Mouse (Mus musculus): ENCODE data around the gene Parn.

Gene Parn

DNA sequence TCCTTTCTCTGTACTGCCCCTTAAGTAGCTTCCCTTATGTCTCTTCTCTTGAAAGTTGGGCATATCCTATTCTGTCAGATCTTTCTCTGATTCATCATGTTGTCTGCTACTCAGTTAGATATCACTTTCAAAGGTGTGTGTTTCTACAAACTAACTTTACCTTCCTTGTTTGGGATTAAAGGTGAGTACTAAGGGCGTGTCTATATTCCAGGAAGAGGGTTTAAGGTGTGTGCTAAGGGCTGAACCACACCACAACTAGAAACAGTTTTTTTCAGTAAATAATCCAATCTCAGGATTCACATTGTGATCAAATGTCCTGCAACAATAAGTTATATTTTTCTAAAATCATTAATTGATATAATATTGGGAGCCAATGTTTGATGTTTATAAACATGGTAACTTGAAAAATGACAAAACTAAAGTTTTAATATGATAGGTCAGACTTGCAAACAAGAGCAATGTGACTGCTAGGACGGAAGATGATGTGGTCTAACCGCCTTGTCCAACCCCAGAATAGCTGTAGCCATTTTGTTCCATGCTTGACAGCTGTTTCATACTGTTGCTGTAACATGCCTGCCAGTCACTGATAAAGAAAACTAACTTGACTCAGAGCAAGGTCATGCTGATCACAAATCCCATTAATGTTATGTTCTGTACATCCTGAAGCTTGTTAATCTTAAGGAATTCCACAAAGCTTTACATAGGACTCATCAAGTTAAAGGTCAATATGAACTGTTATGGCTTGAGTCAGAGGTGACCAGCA, 46.0 kb downstream of the Parn start:
- CTCF ChIA-PET: no interaction called here

DNA sequence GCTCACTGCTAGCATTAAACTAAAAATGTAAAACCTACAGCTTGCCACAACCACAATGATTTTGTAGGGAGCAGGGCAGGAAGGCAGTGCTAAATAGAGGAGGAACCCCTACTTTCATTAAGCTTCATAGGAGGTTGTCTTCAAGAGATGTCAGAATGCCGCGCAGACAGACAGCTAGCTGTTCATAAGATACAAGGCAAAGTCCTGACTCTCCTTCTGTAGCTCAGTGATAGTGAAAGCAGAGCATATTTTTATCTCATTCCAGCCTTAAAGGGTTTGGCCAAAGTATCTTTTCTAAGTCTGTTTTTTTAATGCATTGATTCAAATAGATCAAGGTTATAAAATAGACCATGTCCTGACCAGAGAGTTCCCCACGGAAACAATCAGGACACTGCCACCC, 47.8 kb downstream of the Parn start:
- CTCF ChIA-PET: interaction anchor here (0.6 kb wide), 1 partner anchor 146 kb away, joined by 7 read pairs; no protein-coding TSS in a partner anchor

DNA sequence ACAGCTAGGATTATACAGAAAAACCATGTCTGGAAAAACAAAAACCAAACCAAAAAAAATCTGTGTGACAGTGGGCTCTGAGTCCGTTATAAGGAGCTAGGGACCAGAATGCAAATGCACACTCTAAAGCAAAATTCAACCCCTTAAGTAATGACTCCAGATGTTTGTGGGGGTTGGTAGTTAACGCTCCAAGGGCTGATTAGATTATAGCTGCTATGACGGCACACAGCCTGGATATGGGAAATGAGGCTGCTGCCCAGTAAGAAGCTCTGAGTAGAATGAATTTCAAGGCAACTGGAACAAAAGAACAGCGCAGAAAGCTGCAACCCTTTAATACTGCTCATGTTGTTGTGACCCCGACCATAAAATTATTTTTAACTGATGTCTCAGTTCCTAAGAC, 52.7 kb downstream of the Parn start:
- CTCF ChIA-PET: no interaction called here

DNA sequence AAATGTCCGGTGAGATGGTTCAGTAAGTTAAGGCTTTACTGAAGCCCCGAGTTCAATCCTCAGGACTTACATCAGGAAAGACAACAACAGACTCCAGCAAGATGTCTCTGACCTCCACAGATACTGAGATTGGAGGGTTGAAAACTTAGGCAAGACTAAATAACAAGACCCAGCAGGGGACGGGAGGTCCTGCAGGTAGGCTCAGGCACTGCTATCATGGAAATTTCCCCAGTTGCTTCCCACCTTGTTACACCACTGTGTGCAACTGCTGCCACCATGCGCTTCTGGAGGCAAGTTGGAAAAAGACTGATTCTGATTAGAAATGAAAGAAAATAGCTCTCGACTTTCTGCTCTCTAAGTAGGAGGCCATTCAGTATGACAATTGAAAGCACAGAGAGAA, 55.4 kb downstream of the Parn start:
- CTCF ChIA-PET: no interaction called here

DNA sequence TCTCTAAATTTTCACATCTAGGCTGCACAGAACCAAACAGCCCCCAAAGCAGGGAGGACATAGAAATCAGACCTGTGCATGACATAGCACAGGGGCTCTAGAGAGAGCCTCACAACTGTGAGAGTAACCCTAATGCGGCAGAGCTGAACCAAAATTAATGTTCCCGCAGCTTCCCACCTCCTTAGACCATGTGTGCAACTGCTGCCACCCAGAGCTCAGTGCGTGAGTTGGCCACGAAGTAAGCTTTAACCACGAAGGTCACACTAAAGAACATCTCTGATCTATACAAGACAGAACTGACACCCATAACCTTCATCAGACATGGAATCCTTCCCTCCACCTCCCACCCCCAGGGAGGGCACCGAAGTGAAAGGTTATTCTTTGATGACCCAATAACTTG, 55.9 kb downstream of the Parn start:
- CTCF ChIA-PET: no interaction called here

DNA sequence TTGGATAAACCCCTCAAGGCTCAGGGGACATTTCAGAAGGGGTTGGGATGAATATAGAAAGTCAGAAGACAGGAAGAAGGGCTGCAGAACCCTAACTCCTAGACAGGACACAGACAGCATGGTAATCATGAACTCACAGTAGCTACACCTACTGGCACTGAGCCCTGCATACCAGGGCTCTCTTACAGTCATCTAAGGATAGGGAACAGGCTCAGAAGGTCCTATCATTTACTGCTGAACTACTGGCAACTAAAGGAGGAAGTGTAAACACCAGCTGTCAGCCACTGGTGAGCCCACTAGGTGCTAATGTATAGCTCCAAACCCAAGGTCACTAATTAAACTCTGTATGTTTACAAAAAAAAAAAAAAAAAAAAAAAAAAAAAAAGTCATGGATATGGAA, 56.6 kb downstream of the Parn start:
- CTCF ChIA-PET: no interaction called here

DNA sequence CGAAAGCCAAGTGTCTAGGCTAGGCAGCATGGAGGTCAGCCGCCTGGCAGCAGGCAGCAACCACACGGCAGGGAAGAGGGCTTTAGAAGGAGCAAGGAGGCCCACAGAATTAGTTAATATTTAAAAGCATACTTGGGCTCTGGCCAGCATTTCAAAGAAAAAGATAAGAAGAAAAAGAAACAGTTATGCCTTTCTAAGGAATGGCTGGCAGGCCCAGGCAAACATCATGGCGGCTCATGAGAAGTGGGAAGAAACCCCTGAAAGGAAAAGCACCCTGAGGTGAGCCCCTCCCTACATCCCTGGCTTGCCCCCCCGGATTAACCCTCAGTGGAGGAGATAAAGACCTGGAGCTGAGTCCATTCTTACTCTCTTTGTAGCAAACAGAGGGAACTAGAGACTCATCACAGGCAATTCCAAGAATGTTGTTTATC, 57.0 kb downstream of the Parn start:
- CTCF ChIA-PET: no interaction called here

DNA sequence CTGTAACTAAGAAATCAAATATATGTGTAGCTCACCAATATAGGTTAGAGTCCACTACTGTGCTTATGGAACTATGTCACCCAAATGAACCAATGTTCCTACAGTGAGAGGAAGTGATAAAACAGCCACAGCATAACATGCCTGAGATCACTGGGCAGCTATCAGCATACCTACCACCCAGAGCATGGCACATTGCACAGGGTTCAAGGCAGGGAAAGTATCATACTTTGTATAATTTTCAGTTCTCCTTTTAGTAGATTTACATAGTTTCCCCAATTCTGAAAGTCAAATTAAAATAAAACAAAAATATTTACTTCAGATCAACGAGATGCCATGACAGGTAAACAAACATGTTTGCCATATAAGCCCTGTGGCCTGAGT, 59.3 kb downstream of the Parn start:
- CTCF ChIA-PET: interaction anchor here (0.6 kb wide), 1 partner anchor 25 kb away, joined by 17 read pairs; no protein-coding TSS in a partner anchor

DNA sequence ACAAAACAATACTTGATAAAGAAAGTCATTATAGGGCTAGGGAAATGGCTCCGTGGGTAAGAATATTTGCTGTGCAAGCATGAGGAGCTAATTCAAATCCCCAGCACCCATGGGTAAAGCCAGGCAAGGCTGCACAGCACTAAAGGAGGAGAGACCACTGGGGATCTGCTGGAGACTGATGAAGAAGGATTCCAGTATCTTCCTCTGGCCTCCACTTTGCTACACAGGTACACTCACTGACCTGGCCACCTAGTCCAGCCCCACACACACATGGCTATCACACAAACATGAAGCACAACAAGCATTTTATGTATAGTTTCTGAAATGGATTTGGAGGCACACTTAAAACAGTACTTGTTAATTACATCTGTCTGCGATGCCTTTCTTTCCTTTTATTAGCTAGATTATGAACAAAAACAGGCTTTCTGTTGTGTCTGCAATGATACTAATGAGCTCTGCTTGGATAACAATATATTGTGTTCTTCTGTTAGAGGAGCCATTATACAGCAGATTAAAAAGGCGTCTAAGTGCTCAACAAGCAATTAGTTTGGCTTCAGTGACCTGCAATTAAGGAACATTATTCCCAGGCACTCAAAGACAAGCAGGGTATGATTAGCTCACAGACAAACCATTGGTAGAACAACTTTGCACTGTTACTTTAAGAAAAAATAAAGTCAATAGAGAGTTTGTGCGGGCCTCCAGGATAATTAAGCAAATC, 59.8 kb downstream of the Parn start:
- CTCF ChIA-PET: interaction anchor here (0.6 kb wide), 1 partner anchor 25 kb away, joined by 17 read pairs; no protein-coding TSS in a partner anchor

DNA sequence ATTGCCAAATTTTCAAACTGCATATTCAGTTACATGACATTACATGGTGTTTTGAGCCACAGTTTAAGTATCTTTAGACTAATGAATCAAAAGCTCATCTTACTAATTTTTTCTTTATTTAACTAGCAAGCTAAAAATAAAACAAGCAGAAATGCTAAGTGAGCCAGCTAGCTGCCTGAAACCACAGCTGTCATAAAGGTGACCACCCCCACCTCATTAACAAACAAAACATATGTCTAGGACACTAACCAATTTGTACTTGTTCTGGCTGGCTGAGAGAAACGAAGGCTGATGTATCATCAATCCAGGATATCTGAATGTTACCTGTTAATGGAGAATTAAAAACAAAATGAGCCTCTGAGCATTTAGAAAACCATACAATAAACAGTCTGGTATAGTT, 65.2 kb downstream of the Parn start:
- CTCF ChIA-PET: no interaction called here

DNA sequence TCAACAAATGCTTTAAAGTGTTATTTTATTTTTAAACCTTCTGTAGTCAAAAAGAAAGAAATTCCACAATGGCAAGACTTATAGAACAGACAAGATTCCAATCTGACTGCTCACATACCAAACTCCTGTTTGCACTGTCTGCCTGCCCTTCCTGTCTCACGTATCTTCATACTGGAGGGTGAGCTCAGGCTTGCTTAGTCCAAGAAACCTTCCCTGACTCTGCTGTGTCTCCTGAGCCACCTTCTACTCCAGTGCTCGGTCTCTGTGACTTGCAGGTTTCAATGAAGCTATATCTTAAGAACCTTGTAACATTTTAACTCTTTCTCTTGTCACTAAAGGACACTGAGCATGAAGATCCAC, 78.9 kb downstream of the Parn start:
- CTCF ChIA-PET: no interaction called here

DNA sequence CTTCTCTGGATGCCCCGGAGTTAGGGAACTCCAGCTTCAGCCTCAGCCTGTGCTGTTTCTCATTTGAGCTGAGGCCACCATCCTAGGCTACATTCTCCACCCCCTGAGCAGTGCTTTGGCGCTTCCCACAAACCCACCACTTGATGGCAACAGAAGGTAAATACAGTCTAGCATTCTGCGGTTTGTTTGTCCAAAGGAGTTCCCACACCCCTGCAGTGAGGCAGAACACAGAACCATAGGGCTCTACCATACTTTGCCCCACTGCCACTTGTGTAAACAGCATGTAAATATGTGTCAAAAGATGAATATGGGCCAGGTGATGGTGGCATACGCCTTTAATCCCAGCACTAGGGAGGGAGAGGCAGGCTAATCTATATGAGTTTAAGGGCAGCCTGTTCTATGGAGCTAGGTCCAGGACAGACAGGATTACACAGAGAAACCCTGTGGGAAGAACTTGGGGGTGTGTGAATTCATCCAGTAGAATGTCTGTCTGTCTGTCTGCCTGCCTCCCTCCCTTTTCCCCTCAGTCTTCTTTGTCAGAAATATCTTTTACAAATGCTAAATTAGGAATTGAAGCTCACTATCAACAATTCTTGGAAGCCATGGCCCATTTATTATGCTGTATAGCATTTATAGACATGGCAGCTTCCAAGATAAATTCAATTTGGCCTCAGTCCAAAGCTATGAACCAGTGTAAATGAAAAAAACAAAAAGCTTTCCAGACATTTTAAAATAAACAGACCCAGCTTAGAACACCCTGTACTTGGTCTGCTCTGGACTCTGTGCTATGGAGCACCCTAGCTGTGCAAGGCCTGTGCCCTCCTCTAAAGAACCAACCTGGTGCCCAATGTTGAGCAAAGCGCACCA, 79.6 kb downstream of the Parn start:
- CTCF ChIA-PET: no interaction called here

DNA sequence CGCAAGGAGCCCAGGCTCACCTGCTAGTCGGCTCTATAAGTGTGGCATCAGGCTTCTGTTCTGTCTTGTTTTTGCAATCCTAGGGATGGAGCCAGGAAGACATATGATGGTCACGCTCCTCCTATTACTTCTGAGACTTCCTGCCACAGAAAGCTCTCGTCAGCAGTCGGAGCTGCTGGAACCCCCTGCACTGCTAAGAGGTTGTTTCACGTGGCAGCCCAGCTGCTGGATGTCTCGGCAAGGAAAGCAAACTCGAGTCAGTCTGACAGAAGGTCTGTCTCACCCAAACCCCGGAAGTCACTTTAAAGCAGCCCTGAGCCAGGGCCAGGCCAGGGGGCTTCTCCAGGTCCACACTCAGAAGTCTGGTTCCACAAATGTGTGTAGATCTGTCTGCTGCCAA, 82.7 kb downstream of the Parn start:
- CTCF ChIA-PET: no interaction called here

DNA sequence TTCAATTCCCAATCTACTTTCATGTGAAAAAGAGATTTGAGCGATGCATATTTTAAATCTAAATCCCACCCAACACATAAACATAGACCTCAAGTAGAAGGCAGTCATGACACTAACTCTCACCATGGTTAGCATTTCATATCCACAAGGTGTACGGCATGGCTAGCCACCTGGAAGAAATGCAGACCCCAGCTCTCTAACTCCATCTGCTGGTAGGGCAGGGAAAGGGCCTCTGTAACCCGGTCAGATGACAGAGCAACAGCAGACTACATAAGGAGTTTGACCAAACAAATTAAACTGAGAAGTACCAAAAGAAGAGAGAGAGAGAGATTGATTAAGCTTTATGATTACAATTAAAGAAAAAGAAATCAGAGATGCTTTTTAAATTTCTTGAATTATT, 87.2 kb downstream of the Parn start:
- CTCF ChIA-PET: no interaction called here

DNA sequence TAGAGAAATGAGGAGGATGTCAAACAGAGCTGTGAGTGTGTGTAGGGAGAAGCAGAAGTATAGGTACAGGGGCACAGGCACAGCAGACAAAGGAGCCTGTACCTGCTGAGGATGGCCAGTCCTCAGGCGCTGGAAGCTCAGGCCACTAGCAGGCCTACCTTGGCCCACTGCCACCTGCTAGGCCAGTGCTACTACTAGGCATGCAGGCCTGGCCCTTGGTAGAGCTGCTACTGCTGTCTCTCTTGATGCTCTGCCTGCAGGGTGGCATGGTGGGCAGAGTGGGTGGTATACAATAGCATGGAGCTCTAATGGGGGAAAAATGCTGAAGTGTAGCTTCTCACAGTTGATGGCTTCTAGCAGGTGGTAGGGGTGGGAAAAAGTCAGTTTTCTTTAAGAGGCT, 88.0 kb downstream of the Parn start:
- CTCF ChIA-PET: interaction anchor here (0.7 kb wide), 1 partner anchor 503 kb away, joined by 3 read pairs; no protein-coding TSS in a partner anchor

DNA sequence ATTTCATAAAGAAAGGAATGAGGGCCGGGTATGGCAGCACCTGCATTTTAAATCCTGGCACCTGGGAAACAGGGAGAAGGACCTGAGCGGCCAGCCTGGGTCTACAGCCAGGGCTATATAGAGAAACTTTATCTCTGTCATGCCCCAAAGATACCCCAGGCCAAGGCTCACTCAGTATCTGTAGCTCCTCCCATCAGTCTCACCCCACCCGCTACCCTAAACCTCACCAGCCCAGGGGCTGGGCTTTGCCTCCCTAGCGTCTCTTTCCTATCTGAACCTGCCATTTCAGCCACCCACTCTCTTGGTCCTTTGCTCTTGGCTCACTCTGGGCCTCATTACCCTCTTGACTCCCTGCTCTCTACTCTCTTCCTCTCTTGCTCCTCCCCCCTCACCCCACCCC, 92.7 kb downstream of the Parn start:
- CTCF ChIA-PET: no interaction called here

DNA sequence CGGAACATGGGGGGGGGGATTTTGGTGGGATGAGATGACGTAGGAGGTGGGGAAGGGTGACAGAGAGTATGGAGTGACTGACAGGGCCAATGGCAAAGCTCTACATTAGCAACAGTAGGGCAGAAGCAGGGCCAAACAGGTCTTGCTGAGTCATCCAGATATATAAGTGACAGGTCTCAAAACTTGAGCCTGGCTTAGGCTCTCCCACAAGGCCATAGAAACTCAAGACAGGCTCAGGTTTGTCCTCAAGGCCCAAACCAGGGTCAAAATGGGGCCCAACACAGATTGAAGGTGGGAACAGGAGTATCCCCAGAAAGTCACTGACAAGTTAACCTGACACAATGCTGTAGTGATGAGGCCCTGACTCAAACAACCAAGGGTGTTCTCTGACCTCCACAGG, 99.7 kb downstream of the Parn start:
- CTCF ChIA-PET: no interaction called here

DNA sequence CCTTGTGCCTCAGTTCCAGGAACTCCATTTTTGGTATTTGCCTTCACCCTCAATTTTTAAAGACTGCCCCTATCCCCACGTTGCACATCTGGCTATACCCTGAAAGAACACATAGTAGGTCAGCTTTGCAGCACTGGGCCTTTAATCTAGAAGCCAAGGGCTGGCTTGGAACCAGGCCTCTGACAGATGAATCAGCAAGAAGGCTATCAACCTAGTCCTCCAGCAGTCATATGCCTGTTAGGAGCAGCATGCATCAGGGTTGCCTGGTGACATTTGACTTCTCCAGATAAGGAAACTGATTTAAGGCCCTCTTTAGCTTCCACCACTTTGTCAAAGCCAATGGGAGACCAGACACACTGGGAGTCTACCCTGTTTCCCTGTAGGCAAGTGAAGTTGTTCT, 100.4 kb downstream of the Parn start:
- CTCF ChIA-PET: no interaction called here

DNA sequence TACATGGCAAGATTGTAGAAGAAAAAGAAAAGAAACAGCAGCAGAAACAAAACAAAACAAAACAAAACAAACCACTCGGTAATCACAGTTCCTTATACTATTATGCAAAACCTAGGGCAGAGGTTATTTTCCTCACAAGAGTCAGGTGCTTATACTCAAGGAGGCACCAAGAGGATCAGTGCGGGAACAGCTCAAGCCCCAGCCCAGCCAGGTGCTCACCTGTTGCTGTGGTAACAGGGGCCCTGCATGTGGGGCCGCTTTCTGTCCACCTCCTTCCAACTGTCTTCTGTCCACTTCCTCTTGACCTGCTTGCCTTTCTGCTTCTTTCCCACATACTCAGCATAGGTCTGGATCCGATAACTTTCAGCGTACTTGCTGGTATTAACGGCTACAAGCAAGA, 101.6 kb downstream of the Parn start:
- CTCF ChIA-PET: no interaction called here

DNA sequence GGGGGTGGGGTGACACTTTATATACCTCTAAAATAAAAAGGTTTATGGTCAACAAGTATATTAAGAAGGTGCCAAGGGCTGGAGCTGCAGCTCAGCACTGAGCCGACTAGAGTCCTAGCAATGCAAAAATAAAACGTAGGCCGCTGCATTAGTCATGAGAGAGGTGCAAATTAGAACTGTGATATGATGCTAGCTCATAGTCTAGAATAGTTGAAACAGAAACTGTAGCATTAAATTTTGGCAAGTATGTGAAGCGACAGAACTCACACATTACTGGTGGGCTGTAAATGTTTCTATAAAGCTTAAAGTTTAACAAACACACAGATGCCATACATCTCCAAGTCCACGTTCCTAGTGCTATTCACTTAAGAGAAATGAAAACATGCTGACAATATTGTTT, 102.7 kb downstream of the Parn start:
- CTCF ChIA-PET: no interaction called here

DNA sequence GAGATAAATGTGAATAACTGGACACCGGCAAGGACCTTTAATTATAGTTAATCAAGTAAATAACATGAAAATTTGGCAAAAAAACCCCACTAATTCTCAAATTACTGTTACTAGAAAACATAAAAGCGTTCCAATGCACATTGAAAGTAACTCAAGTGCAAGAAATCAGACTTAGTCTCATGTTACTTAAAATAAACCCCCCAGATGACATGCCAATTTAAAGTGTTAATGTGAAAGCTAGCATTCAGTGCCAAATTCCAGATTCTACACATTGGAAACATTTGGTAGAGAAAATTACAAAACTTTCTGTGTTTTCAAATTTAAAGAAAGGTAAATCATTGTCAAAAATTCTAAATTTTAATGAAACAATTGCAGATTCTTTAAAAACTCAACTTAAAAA, 110.2 kb downstream of the Parn start:
- CTCF ChIA-PET: no interaction called here

DNA sequence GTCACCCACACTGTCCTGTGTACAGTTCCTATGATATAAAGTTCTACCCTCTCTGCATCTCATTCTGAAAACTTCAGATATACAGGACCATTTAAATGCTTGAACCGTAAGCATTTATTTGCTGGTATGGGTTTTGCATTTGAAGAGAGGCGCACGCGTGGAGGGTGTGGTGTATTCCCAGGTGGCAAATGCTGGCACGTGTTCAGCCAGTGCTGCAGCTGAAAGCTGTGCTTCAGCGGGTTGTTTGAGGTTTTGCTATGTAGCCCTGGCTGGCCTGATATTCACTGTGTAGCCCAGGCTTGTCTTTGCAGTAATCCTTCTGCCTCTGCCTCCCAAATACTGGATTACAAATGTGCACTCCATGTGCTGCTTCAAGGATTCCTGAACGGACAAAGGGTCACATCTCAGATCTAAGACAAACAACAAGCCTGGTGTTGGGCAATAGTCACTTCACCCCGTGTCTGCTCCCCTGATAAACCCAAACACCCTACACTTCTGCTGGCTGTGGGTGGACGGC, 111.0 kb downstream of the Parn start:
- CTCF ChIA-PET: no interaction called here

DNA sequence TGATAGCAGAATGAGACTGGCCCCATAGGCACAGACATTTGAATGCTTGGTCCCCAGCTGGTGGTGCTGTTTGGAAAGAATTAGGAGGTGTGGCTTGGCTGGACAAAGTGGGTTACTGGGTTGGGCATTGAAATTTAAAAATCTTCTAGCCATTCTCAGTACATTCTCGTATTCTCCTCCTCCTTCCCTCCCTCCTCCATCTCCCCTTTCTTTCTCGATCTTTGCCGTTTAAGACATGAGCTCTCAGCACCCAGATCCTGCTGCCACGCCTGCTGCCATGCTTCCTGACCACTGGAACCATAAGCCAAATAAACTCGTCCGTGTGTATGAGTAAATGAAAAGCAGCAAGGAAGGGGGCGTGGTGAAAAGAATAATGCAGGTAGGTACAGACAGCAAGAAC, 111.5 kb downstream of the Parn start:
- CTCF ChIA-PET: no interaction called here
